Mouse (Mus musculus) lung, postnatal 25 days (tissue): ENCODE measurements around the gene Ccdc59.

ENCODE experiments used
- DNase-seq: peaks from one replicate; pipeline ENCODE4 v3.0.0; 2022; ENCODE audit warnings: low spot score

The Ccdc59 gene

DNA sequence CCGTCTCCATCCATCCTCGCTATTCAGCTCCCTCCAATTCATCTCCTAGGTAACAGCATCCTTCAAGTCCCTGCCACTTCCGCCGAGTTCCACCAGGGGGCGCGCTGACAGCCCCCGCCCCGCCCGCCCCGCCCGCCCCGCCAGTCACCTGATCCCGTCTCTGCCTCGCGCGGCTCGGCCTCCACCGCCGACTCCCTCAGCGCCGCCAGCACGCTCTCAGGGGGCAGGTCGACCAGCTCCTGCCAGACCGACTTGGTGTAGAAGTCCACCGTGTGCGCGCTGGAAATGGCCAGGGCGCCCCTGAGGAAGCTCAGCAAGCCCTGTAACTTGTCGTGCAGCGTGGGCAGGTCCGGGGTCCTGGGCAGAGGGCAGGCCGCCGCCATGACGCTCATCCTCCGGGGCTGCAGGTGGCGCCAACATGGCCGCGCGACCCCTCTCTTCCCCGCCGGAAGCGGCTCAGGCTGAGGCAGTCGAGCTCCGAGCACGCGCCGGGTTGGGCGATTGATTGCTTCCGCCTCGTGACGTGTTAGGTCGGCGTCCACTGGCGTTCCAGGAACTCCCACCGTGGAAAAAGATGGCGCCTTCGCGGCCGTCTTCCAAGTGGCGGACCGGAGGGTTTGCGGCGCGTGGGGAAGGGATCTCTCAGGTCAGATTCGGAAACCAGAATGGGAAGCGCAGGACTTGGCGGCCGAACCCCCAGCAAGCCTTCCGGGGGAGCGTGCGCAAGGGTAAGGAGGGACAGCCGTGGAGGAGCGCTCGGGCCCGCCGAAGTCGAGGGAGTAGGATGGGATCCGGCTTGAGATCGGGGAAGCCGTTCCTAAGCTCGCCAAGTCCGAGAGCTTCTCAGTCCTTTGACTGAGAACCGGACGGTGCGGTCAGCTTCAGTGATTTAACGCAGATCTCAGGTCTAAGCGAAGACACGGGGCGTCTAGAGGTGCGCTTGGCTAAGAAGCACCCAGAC is at the start of gene Ccdc59, which contains the start of gene Mettl25:
Gene Ccdc59, plus strand, starts transcription at position 140 of the 961 bp plus-strand sequence.
Gene Mettl25, minus strand, starts transcription at position 453 of the 961 bp plus-strand sequence.
- peak; percentile 97 for DNase-seq

DNA sequence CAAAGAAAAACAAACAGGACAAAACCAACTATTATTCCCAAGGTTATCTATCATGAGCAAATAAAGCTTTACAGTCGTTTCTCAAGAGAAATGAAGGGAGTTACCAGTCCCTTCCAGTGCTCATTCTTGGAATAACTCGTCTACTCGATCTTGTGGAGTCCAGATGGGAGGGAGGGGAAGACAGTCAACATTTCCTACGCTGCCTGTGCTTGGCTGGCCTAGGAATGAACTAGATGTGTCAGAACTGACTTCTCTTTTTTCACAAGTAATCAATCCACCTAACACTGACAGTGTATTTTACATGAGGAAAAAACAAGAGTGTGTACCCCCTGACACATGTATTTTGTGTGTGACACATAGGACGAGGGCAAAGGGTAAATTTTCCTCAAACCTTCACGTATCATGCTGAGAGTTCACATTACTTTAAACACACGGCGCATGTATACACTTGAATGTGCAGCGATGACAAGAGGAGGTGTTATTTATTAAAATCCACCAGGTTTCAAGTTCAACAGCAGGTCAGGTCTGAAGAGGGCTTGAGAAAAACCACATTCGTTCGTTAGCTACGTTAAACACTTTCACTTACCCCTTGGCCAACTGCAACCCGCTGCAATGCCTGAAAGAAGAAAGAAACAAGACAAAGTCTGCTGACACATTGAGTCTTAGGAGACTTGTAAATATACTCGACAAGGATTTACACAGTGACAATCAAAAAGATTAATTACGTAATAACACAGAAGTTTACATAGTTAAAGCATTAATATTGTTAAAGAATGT is 46.9 kb upstream of the Ccdc59 start:
- peak; percentile 45 for DNase-seq

DNA sequence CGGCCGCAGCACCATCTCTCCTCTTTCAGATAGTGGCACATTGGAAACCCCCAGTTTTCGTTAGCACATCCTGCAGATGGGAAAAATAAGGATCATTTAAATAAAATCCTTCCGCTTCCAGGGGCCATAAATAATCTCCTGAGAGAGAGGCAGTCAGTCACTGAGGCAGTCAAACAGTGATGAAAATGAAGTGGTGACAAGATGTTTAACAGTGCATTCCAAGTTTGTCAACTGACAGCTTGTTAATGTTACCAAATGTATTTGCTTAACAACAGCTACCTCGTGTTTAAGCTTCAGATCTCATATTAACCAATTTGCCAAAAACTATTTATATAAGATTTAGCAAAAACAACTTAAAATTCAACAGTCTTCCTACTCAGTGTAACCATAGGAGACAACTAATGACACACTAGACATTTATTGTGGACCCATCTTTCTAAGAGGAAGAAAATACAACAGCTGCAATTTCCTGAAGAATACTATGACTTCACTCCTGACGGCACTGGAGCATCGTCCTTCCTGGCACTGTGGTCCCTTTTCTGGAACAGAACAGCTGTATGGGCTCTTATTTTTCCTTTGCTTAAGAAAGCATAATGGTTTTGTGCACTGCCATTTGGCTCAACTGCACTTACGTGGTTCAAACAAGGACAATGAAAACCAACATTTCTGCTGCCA is 43.5 kb upstream of the Ccdc59 start:
- DNase-seq, result peak; percentile 11

DNA sequence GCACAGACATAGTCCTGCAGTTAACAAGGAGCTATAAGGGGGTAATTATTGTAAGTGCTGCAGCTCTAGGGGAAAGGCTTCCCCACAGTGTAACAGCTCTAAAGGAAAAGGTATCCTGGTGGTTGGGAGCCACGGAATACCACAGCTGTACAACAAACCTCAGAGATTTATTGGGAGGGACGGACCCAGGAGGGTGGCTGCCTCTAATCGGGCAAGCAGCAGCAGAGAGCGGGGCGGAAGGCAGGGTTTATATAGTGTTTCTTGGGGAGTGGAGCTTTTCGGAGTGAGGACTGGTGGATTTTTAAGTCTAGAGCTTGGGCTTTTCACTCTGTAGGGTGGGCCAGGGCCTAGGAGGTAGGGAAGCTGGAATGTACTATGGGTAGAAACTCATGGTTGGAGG is 39.7 kb upstream of the Ccdc59 start:
- DNase-seq, result no peak

DNA sequence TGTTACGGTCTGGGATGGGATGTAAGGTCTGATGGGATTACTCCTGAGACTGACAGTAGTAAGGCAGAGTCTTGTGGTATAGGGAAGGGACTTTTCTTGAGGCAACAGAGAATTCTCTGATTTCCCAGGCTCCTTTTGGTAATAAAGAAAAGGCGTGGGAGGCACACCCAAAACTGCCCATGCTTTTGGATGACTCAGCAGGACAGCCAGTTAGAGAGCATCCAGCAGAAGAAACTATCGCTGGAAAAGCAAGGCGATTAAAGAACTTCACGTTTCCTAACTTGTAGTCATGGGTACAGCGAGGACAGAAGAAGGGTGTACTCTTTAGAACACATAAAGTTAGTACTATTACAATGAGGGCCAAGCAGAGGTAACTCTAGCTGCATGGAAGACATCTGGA is 38.7 kb upstream of the Ccdc59 start:
- no peak for DNase-seq

DNA sequence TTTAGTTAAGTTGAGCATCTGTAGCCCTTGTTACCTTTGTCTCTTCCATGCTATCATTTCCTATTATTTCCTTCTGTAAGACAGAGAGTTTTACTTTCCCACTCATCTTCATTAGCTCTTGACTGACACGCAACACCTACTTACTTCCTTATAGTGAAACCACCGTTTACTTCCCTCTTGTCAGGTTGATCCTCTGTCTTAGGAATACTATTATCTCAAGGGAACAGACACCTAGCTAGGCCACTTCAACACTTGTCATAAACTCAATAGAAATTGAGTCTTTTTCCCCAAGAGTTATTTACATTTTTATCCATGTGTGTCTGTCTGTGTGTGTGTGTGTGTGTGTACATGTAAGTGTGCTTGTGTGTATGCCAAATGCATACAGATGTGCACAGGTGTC is 37.4 kb upstream of the Ccdc59 start:
- DNase-seq, result no peak

DNA sequence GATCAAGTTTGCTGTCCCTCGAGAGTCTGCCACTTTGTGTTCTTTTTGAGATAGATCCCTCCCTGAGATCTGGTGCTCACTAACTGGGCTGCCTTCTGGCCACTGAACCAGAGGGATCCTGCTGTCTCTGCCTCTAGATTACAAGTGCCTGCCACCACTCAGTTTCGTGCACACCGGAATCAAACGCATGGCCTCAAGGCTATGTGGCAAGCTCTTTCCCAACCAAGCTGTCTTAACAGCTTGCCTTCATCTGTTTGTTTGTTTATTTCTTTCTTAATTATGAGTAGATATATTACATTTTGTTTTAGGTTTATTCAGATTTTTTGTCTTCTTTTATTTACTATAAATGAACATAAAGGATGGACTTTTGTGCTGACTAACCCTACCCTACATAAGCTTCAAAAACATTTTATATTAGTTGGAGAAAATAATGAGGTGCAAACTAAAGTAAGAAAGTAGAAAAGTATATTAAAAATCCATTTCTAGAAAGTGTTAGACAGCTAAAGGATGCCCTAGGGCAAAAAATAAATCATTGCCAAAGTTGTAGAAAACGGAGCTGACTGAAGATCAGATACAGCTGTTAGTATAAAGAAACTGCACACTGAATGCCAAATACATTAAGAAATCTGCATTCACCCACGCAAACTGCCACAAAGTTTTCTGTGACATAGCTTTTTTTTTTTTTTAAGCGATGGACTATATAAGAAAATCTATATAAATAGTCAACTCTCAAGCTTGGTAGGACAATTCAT is 34.4 kb upstream of the Ccdc59 start:
- peak; percentile 2 for DNase-seq

DNA sequence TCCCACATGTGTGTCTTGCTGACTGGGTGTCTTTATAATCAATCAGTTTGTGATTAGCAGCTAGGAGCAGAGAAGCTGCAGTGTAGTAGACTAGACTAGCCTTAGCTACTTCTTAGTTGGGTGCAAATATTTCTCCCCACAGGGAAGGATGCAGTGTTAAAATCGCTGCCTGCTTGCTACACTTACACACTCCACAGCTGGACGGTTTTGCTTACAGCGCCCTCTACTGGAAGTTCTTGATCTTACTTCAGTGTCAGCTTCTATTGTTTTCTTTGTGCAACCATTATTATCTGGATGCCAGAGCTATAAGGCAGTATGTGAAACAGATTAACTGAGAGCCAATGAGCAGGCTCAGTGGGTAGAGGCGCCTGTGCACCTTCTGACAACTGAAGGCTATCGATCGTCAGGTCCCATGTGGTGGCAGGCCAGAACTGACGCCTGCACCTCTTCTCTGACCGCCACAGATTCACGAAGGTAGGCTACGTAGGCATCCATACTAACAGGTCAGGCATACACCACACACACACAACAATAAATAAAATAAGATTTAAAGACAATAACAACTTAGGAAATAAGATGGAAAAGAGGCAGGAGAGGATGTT is 6.1 kb upstream of the Ccdc59 start:
- peak; percentile 23 for DNase-seq

DNA sequence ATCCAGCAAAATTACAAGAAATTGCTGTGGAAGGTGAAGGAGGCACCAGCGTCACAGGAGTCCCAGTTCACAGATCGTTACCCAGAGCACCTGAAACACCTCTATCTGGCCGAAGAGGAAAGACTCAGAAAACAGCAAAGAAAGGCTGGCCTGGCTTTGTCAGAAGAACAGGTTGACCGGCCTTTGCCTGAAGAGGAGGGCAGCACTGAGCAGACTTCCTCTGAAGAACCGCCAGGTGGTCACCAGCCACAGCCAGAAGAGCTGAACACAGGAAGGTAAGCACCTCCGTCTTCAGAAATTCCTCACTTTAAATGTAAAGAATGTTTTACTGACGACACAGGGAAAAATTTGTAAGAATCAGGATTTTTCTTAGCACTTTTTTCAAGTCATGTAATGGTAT is 1.7 kb downstream of the Ccdc59 start:
- no peak for DNase-seq

DNA sequence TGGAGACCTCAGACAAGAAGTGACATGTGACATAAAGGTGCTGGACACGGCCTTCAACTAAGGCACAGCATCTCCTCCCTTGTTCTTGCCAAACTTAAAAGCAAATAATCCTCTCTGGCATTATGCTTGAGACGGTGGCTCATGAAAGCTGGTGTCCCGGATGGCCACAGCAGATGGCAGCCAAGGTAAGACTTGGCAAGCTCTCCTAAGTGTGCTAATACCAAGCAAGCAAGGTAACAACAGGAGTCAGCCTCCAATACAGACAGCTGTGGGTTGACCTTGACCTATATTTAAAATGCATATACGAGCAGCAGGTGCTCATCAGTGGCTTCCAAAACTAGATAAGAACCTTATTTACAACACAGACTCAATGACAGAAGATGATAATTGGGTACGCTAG is 9.4 kb downstream of the Ccdc59 start:
- no peak for DNase-seq

DNA sequence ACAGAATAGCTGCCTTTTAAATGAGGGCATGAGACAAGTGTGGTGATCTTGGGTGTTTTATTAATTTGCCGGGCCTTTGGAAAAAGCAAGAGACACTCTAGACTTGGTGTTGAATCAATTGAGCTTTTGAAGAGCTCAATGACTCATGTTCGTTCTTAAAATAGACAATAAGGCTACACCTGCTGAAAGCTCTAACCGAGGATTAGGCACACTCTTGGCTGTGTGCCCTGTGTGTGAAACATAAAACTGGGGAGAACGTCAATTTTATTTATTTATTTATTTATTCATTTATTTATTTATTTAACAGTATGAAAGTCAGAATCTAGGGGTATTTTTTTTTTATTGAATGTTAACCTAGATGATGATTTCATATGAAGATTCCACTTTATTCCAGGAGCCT is 10.3 kb downstream of the Ccdc59 start:
- no peak for DNase-seq

DNA sequence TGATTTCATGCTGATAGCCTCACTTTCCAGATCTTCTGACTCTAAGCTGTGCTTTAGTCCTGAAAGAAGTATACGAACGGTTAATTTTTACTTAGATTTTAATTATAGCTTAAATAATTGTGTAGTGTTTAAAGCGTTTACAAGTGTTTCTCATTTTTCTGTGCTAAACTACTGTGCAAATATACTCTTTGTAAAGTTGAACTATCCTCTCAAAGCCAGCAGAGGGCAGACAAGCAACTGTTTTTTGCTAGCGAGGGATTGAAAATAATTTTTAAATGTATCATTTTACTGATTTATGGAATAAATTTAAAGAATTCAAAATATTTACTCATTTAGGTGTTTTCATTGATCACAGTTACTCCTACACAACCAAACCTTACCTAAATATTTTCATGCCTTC is 26.4 kb downstream of the Ccdc59 start:
- no peak for DNase-seq
